Mouse (Mus musculus): ENCODE data around the gene Pcsk6.

- no peak for TF ChIP-seq CTCF (IDR thresholded peaks at IDR 0.05; ENCODE audit: borderline replicate concordance, extremely low read depth, insufficient read depth, insufficient read length)
- no peak for TF ChIP-seq POLR2A (IDR thresholded peaks at IDR 0.05; ENCODE audit: borderline replicate concordance, extremely low read depth, insufficient read depth, insufficient read length, poor library complexity, severe bottlenecking)
Observed at GRCm38 (mm10) chr7:65955304-65956220, 94.0 kb downstream of the Pcsk6 start.

Data from brain, embryonic 14.5 days (tissue).